Mouse (Mus musculus): Measurements from ENCODE around the gene Zfp82.
"Not testable (repeated sequence)": the region's sequence is repeated elsewhere in the genome, so short reads cannot be mapped to it uniquely, and the experiment has no call there.

The Zfp82 gene

GRCm38 (mm10) chr7:30072146-30073028, at the start of gene Zfp82:
Gene Zfp82, minus strand, starts transcription at chr7:30072900.
- peak; percentile 90 for DNase-seq

GRCm38 (mm10) chr7:30122188-30122530, 49.5 kb upstream of the Zfp82 start:
- no peak for DNase-seq

- DNase-seq, result peak; percentile 93
Measured at GRCm38 (mm10) chr7:30121308-30122187, 48.8 kb upstream of the Zfp82 start, which contains the start of gene Zfp382. Gene Zfp382, plus strand, starts transcription at chr7:30121942.

GRCm38 (mm10) chr7:30117935-30118334, 45.2 kb upstream of the Zfp82 start:
- DNase-seq, result not testable (repeated sequence)

- DNase-seq, result no peak
Measured at GRCm38 (mm10) chr7:30116076-30116475, 43.4 kb upstream of the Zfp82 start.

GRCm38 (mm10) chr7:30099297-30099696, 26.6 kb upstream of the Zfp82 start:
- DNase-seq, result peak; percentile 81

GRCm38 (mm10) chr7:30095551-30096125, 22.9 kb upstream of the Zfp82 start:
- no peak for DNase-seq

GRCm38 (mm10) chr7:30094646-30095429, 22.1 kb upstream of the Zfp82 start, which contains the start of gene Zfp260:
Gene Zfp260, plus strand, starts transcription at chr7:30094777.
- DNase-seq, result peak; percentile 91

GRCm38 (mm10) chr7:30093918-30094415, 21.3 kb upstream of the Zfp82 start:
- peak; percentile 62 for DNase-seq

GRCm38 (mm10) chr7:30092666-30093065, 20.0 kb upstream of the Zfp82 start:
- no peak for DNase-seq

- DNase-seq, result no peak
Measured at GRCm38 (mm10) chr7:30090970-30091585, 18.4 kb upstream of the Zfp82 start.

- DNase-seq, result peak; percentile 98
Measured at GRCm38 (mm10) chr7:30090092-30090969, 17.6 kb upstream of the Zfp82 start, which contains the start of the genes Gm26920 and Zfp566. Gene Gm26920, minus strand, starts transcription at chr7:30090410. Gene Zfp566, minus strand, starts transcription at chr7:30090527.

- peak; percentile 50 for DNase-seq
Measured at GRCm38 (mm10) chr7:30089405-30089804, 16.7 kb upstream of the Zfp82 start.

- DNase-seq, result no peak
Measured at GRCm38 (mm10) chr7:30086524-30086923, 13.8 kb upstream of the Zfp82 start.

- no peak for DNase-seq
Measured at GRCm38 (mm10) chr7:30064622-30065021, 8.1 kb downstream of the Zfp82 start.

GRCm38 (mm10) chr7:30062478-30062877, 10.2 kb downstream of the Zfp82 start:
- no peak for DNase-seq

GRCm38 (mm10) chr7:30060341-30060740, 12.4 kb downstream of the Zfp82 start:
- no peak for DNase-seq

- no peak for DNase-seq
Measured at GRCm38 (mm10) chr7:30053591-30053990, 19.1 kb downstream of the Zfp82 start.

- peak; percentile 93 for DNase-seq
Measured at GRCm38 (mm10) chr7:30050882-30051548, 21.7 kb downstream of the Zfp82 start, which contains the start of gene Zfp14. Gene Zfp14, minus strand, starts transcription at chr7:30051380.

- no peak for DNase-seq
Measured at GRCm38 (mm10) chr7:30048126-30048525, 24.6 kb downstream of the Zfp82 start.
